18 mouse cellular contexts compared by ENCODE assay signal in genomic region chr6:4971229-4971628, GRCm38 (mm10).
DNase-seq lines count a peak whose midpoint lies in the region; ATAC-seq and TF ChIP-seq lines count a peak whose summit lies in the region.
"Had no signal": no experiment of that assay in that cellular context is flagged by ENCODE, and none has a peak within 500 bp of the region (broad histone marks: within the 10 kb centered on the region; RNA-seq: fewer than 3 reads in every experiment).

No protein-coding gene starts in this region.

- no peak for DNase-seq in forebrain, embryonic 10.5 days (ENCODE audit: extremely low spot score, low spot score)
- DNase-seq in midbrain, embryonic 11.5 days (ENCODE audit: low spot score, missing footprints) = peak; percentile 44
- DNase-seq in heart, postnatal 0 days (ENCODE audit: low spot score) = peak; percentile 62
- DNase-seq in layer of hippocampus, adult 11-12 months (ENCODE audit: low spot score) = no peak
- DNase-seq in retina, embryonic 14.5 days (ENCODE audit: low spot score) = no peak
- DNase-seq: adrenal gland, postnatal 14 days; cerebellum, adult 8-10 months; kidney, adult 11 months; kidney, postnatal 10 days; midbrain, embryonic 14.5 days; right cerebral cortex, adult 18-20 months; spleen, adult 18-20 months; thymus, adult 2 months had no signal

- no peaks in the 10 kb centered on the region for H3K27me3 ChIP-seq in forebrain, embryonic 16.5 days (replicated peaks; ENCODE audit: control insufficient read depth, insufficient read depth, low read length)
- H3K27me3 ChIP-seq in forebrain, embryonic 10.5 days (ENCODE audit: poor library complexity, severe bottlenecking) = no peaks in the 10 kb centered on the region
- H3K27me3 ChIP-seq in midbrain, embryonic 11.5 days (ENCODE audit: control insufficient read depth, insufficient read depth, low read length) = no peaks in the 10 kb centered on the region
- no peaks in the 10 kb centered on the region for H3K27me3 ChIP-seq in midbrain, embryonic 16.5 days (ENCODE audit: control insufficient read depth, insufficient read depth, low read depth, low read length)
- H3K27me3 ChIP-seq in heart, postnatal 0 days (ENCODE audit: control insufficient read depth, insufficient read depth, low read length) = no peaks in the 10 kb centered on the region
- H3K27me3 ChIP-seq: Patski had no signal

- H3K4me3 ChIP-seq in forebrain, embryonic 16.5 days (replicated peaks; ENCODE audit: low read length) = no peak overlapping the region
- no peak overlapping the region for H3K4me3 ChIP-seq in forebrain, embryonic 10.5 days
- no peak overlapping the region for H3K4me3 ChIP-seq in midbrain, embryonic 11.5 days (ENCODE audit: low read depth, low read length)
- no peak overlapping the region for H3K4me3 ChIP-seq in midbrain, embryonic 16.5 days (ENCODE audit: low read depth, low read length)
- peak overlapping the region; percentile 16; the same call in 1 of the 2 replicates for H3K4me3 ChIP-seq in heart, postnatal 0 days (ENCODE audit: low read depth, low read length)

- TF ChIP-seq EP300 in heart, postnatal 0 days (IDR thresholded peaks at IDR 0.05; ENCODE audit: low read depth) = no peak

- 0 out of 2 replicates have a peak, but pooled peaks have one; percentile 32 for ATAC-seq in forebrain, embryonic 16.5 days
- ATAC-seq in midbrain, embryonic 11.5 days (ENCODE audit: low FRiP score) = no peak
- ATAC-seq in midbrain, embryonic 16.5 days = no peak
- ATAC-seq in heart, postnatal 0 days (ENCODE audit: insufficient read depth, low read depth) = peak; percentile 80
- ATAC-seq: activated CD4-positive, CD25-positive, alpha-beta regulatory T cell, adult 4 months; hindbrain, embryonic 16.5 days; Patski had no signal

- no peak overlapping the region for H3K4me2 ChIP-seq in forebrain, embryonic 16.5 days (ENCODE audit: low read length)
- H3K4me2 ChIP-seq in midbrain, embryonic 11.5 days = no peak overlapping the region
- no peak overlapping the region for H3K4me2 ChIP-seq in midbrain, embryonic 16.5 days (ENCODE audit: low read length)
- peak overlapping the region; percentile 34 for H3K4me2 ChIP-seq in heart, postnatal 0 days (ENCODE audit: low read depth, low read length)

- 77% methylated on average over 9 of the region's 9 CpGs for WGBS in forebrain, embryonic 16.5 days
- 94% methylated on average over 9 of the region's 9 CpGs for WGBS in forebrain, embryonic 10.5 days
- 93% methylated on average over 9 of the region's 9 CpGs for WGBS in midbrain, embryonic 11.5 days
- WGBS in midbrain, embryonic 16.5 days = 89% methylated on average over 9 of the region's 9 CpGs
- WGBS in heart, postnatal 0 days = 35% methylated on average over 9 of the region's 9 CpGs

- no peaks in the 10 kb centered on the region for H3K9me3 ChIP-seq in forebrain, embryonic 16.5 days (ENCODE audit: control insufficient read depth, low read length)
- peaks cover 4% of the 10 kb centered on the region; the same call in 1 of the 2 replicates for H3K9me3 ChIP-seq in forebrain, embryonic 10.5 days
- H3K9me3 ChIP-seq in midbrain, embryonic 11.5 days (ENCODE audit: control insufficient read depth, low read length) = no peaks in the 10 kb centered on the region
- 0 out of 2 replicates have a peak, but pooled peaks cover under 1% of the 10 kb centered on the region for H3K9me3 ChIP-seq in midbrain, embryonic 16.5 days (replicated peaks; ENCODE audit: control insufficient read depth, low read length, poor library complexity, severe bottlenecking)
- H3K9me3 ChIP-seq in heart, postnatal 0 days (replicated peaks; ENCODE audit: control insufficient read depth, low read length) = no peaks in the 10 kb centered on the region

- H3K27ac ChIP-seq in forebrain, embryonic 16.5 days (ENCODE audit: low read length) = no peak overlapping the region
- H3K27ac ChIP-seq in forebrain, embryonic 10.5 days = no peak overlapping the region
- no peak overlapping the region for H3K27ac ChIP-seq in midbrain, embryonic 11.5 days (ENCODE audit: low read depth, low read length)
- no peak overlapping the region for H3K27ac ChIP-seq in midbrain, embryonic 16.5 days (ENCODE audit: low read length)
- H3K27ac ChIP-seq in heart, postnatal 0 days (ENCODE audit: low read depth) = no peak overlapping the region

- no peaks in the 10 kb centered on the region for H3K36me3 ChIP-seq in forebrain, embryonic 16.5 days (ENCODE audit: control insufficient read depth, insufficient read depth)
- H3K36me3 ChIP-seq in forebrain, embryonic 10.5 days (replicated peaks) = no peaks in the 10 kb centered on the region; the same call in 1 of the 2 replicates
- no peaks in the 10 kb centered on the region for H3K36me3 ChIP-seq in midbrain, embryonic 11.5 days (ENCODE audit: control insufficient read depth, insufficient read depth, low read length)
- no peaks in the 10 kb centered on the region for H3K36me3 ChIP-seq in midbrain, embryonic 16.5 days (ENCODE audit: control insufficient read depth, insufficient read depth, low read length)
- no peaks in the 10 kb centered on the region for H3K36me3 ChIP-seq in heart, postnatal 0 days (replicated peaks; ENCODE audit: control insufficient read depth, insufficient read depth, low read length)

- TF ChIP-seq CTCF in heart, postnatal 0 days (IDR thresholded peaks at IDR 0.05; ENCODE audit: low read depth) = no peak

- peaks cover 9% of the 10 kb centered on the region for H3K4me1 ChIP-seq in forebrain, embryonic 16.5 days (replicated peaks; ENCODE audit: control insufficient read depth, insufficient read depth, low read length)
- no peaks in the 10 kb centered on the region for H3K4me1 ChIP-seq in forebrain, embryonic 10.5 days
- H3K4me1 ChIP-seq in midbrain, embryonic 11.5 days (ENCODE audit: control insufficient read depth, insufficient read depth, low read length) = no peaks in the 10 kb centered on the region
- no peaks in the 10 kb centered on the region for H3K4me1 ChIP-seq in midbrain, embryonic 16.5 days (ENCODE audit: control insufficient read depth, insufficient read depth, low read length)
- no peaks in the 10 kb centered on the region for H3K4me1 ChIP-seq in heart, postnatal 0 days (ENCODE audit: control insufficient read depth, insufficient read depth)

- H3K9ac ChIP-seq in forebrain, embryonic 16.5 days (replicated peaks; ENCODE audit: low read depth, low read length) = no peak overlapping the region
- no peak overlapping the region for H3K9ac ChIP-seq in midbrain, embryonic 11.5 days (ENCODE audit: low read length)
- no peak overlapping the region for H3K9ac ChIP-seq in midbrain, embryonic 16.5 days (ENCODE audit: low read depth, low read length)
- H3K9ac ChIP-seq in heart, postnatal 0 days (replicated peaks; ENCODE audit: low read depth, low read length) = no peak overlapping the region

Comparison
In these comparisons a context has a peak if more than half of its experiments do, and no peak if none do; other contexts are left out.
1. ATAC-seq: peak in forebrain, embryonic 16.5 days (single experiment) and heart, postnatal 0 days (single experiment); none in midbrain, embryonic 11.5 days (single experiment) and midbrain, embryonic 16.5 days (single experiment).
2. DNase-seq: peak in midbrain, embryonic 11.5 days (single experiment) and heart, postnatal 0 days (single experiment); none in forebrain, embryonic 10.5 days (single experiment), layer of hippocampus, adult 11-12 months (single experiment) and retina, embryonic 14.5 days (single experiment).